Mouse (Mus musculus) thymus, adult 18-20 months (tissue): ENCODE measurements around the gene Gabbr1.
"Not testable (repeated sequence)": the region's sequence is repeated elsewhere in the genome, so short reads cannot be mapped to it uniquely, and the experiment has no call there.

Source experiments
- DNase-seq, 2 experiments: peaks; one replicate each; pipeline ENCODE4 v3.0.0; 2022; ENCODE audit warnings: mixed read lengths in 2 of 2

The Gabbr1 gene

DNA sequence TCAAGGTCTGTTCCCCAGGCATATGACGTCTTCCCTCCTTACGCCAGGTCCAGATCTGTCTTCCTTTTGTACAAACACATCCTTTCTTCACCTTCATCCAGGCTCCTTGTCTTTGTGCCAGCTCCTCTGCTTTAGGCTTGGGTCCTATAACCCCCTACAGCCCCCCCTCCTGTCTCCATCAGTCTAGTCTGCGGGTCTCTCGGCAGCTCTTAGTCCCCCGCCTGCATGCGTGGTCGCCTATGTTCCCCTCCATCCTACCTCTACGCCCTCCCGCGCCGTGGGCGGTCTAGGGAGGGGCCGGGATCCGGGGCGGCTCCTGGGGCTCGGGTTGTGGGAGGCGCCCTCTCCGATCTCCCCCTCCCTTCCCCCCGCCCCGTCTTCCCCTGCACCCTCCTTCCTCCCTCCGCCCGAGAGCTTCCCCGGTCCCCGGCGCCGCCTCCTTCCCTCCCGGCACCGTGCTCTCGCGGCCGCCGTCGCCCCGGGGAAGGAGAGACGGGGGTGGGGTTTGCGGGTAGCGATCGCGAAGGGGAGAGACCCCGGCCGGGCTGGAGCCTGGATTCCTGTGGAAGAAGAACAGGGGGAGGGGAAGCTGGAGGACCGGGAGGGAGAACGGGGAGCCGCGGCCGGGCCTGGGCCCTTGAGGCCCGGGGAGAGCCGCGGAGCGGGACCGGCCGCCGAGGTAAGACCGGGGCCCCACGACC, at the start of gene Gabbr1:
Gene Gabbr1, plus strand, starts transcription at position 356 of the 701 bp plus-strand sequence.
- peak; percentile 81 to 82 for DNase-seq

DNA sequence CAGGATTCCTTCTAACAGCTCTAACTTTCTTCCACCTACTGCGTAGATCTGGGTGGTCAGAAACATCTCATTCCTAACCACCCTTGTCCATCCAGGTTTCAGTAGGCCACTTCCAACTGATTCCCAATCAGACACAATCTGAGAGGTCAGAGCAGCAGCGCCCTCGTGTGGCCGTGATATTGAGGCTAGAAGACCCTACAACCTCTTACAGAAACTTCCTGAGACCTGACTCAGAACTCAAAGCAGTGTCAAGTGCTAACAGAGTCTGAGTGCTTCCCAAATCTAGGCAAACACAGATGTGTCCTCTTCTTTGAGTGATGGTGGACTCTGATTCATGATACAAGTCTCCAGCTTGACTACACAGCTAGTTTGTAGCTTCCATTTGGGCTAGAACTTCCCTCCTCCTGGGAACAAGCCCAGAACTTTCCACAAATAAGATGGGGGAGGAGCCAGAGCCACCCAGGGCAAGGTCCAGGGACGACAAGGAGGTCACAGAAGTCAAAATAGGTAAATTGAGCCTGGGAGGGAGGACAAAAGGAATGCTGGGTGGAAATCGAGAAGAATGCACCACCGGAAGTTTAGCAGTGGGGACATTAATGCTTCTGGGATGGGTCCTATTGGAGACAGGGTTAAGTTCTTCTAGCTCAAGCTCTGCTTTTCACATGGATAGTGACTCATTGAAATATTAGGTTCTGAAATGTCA, 48.6 kb upstream of the Gabbr1 start:
- DNase-seq, result peak; percentile 26 to 31

DNA sequence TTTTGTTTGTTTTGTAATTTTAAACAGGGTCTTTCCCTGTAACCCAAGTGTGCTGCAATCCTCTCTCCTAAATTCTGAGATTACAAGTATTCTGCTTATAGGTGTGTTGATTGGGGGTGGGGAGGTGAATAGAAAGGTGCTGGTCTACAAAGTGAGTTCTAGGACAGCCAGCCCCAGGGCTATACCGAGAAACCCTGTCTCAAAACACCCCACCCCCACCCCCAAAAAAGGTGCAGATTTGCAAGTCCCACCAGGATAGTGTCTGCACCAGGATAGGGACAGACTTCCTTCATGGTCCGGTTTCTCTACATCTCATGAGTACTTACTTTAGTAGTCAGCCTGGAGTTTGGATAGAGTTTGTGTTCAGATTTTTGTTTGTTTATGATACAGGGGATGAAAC, 47.3 kb upstream of the Gabbr1 start:
- DNase-seq, result no peak

DNA sequence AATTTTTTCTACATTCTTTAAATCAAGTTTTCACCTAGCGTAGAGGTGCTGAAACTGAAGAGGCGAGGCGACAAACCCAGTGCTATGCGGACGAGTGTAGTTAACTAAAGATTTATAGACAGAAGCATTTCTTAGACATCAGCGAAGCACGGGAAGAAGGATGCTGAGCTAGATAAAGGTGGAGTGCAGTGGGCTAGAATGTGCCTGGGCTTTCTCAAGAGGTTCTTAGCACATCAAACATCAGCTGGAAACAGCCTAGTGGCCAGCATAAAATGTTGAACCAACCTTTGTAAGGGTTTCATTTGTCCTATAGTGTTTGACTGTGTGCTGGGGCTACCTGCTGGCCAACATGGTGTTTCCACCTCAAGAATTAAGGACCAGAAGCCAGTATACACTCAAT, 44.9 kb upstream of the Gabbr1 start, which contains the start of gene Zfp57:
Gene Zfp57, plus strand, starts transcription at position 301 of the 400 bp plus-strand sequence.
- no peak for DNase-seq

- no peak for DNase-seq
Measured at GRCm38 (mm10) chr17:37002364-37003330, 43.1 kb upstream of the Gabbr1 start.

DNA sequence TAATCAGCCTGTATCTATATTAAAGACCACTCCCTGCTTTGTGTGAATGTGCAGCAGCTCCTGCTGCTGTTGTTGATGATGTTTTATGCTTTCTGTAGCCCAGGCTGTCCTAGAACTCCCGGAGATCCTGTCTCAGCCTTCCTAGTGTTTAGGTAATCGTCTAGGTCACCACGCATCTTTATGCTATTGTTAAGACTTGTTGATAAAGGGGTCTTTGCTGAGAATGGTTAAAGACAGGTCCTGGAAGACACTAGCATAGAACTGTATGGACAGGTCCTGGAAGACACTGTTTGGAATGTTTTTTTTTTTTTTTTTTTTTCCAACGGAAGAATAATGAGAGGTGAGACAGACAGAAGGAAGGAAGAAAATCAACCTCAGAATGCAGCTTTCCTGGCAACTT, 42.4 kb upstream of the Gabbr1 start:
- DNase-seq, result no peak

GRCm38 (mm10) chr17:37008161-37008560, 37.6 kb upstream of the Gabbr1 start:
- DNase-seq, result no peak

DNA sequence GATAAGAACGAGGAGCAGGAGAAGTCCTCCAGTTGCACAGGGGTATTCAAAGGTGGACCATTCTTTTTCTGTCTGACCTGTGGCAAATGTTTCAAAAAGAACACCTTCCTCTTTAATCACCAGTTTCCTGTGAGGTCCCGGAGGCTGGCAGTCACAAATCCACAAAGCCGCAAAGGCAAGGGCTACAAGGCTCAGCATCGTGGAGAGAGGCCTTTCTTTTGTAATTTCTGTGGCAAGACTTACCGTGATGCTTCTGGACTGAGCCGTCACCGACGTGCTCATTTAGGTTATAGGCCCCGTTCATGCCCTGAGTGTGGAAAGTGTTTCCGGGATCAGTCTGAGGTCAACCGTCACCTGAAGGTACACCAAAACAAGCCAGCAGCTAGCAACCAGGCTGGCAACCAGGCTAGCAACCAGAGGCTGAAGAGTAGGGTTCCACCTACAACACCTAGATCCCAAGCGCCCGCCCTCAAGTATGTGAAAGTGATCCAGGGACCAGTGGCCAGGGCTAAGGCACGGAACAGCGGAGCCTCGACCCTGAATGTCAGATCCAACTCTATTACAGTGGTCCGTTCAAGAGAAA, 36.2 kb upstream of the Gabbr1 start:
- DNase-seq, result no peak

DNA sequence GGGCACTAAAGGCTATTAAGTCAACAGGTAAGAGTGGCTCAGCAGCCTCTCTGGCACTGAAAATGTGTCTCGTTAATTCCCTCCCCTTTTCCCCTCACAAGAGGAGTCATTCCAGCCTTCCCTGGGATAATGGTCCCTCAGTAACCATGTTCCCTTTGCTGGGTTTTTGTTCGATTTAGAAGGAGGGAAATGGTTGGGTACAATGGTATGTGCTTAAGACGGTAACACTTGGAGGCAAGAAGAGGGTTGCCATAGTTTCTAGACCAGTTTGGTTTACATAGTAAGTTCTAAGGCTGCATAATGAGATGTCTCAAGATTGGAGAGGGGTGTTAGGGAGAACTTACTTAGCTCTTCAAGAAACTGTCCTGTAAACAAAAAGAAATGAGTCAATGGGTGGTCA, 34.0 kb upstream of the Gabbr1 start:
- no peak for DNase-seq

GRCm38 (mm10) chr17:37012141-37012540, 33.6 kb upstream of the Gabbr1 start:
- DNase-seq, result no peak

- no peak for DNase-seq
Measured at GRCm38 (mm10) chr17:37016333-37016732, 29.4 kb upstream of the Gabbr1 start.

DNA sequence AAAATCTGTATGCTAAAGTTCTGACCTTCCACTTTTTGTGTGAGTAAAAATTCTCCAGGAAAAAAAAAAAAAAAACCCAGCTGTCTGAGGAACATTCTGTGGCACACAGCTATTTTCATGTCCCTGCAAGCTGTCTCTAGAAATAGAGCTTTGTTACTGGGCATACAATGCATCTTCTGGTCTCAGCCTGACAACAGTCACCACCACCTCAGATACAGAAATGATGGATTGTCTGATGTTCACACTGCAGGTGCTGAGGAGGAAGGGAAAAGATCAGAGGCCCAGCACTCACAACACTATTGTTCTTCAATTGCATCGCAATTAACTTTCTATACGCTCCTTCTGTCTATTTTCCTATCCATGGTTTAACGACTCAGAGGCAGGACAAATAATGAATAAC, 27.4 kb upstream of the Gabbr1 start:
- DNase-seq, result no peak

GRCm38 (mm10) chr17:37019242-37019641, 26.5 kb upstream of the Gabbr1 start:
- not testable (repeated sequence) for DNase-seq

GRCm38 (mm10) chr17:37022628-37023576, 22.9 kb upstream of the Gabbr1 start, which contains the start of gene Mog:
Mog (minus strand) TSS chr17:37023398.
- DNase-seq, result no peak

DNA sequence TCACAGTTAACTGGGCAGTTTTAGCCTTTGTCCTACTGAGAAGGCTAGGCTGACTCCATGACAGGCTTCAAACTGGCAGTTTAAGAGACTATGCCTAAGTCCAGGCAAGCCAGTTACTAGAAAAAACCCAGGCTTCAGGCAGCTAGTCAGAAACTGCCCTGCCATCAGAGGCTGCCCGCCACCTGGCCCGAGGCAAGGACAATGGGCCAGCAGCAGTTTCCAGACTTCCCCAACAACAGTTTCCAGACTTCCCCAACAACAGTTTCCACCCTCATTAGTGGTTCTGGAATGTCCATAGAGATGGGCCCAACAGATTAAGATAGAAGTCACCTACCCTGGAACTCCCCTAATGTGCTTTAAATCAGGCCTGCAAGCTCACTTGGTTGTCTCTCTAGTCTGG, 19.3 kb upstream of the Gabbr1 start:
- DNase-seq, result no peak

- no peak for DNase-seq
Measured at GRCm38 (mm10) chr17:37027486-37027885, 18.3 kb upstream of the Gabbr1 start.

- DNase-seq, result no peak
Measured at GRCm38 (mm10) chr17:37028212-37028611, 17.6 kb upstream of the Gabbr1 start.

GRCm38 (mm10) chr17:37028683-37029120, 17.1 kb upstream of the Gabbr1 start:
- DNase-seq, result peak; percentile 50 to 56

DNA sequence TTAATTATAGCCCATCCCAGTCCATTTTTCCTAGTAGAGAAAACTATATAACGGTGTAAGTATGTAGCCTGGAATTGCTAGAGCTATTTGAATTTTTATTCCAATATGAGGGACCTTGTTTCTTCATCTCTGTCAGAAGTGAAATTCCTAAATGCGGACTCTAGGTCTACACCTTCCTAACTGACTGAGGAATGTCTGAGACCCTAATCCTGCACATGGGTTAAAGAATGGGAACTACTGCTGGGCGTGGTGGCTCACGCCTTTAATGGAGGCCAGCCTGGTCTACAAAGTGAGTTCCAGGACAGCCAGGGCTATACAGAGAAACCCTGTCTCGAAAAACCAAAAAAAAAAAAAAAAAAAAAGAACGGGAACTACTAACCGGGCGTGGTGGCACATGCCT, 16.6 kb upstream of the Gabbr1 start:
- DNase-seq, result no peak

DNA sequence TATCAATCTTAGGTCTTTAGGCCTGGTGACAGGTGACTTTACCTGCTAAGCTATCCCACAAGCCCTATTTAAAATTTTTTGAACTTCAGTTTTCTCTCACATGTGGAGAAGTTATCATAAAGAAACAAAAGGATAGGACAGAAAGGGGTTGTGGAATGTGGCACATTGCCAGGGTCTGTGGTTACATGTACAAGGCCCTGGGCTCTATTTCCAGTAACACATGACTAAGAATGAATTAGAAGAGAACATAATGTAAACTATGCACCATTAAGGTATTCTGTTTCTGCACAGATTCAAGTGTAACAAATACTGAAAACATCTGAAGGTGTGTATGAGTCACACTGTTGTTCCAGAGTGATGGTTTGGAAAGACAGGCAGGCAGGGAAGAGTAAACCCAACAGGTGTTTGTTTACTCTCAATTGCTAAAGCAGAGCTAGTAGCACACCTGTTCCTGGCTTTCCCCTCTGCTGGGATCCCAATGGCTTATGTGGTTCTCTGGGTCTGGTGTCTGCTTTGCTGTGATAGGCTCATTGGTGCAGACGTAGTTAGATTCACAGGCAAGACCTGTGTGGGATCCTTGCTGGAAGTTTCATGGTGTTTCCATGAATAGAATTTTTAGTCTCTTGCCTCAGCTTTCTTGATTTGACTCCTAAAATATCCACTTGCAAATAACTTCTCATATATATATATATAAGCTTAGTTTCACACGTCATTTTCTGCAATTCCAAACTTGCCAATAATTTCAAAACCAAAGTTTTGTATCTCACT, 6.5 kb upstream of the Gabbr1 start:
- DNase-seq, result no peak
